Mouse (Mus musculus): ENCODE data around the gene Use1.

Use1 gene

GRCm38 (mm10) chr8:71402446-71402964, 35.9 kb downstream of the Use1 start:
- CTCF ChIA-PET = no interaction called here

DNA sequence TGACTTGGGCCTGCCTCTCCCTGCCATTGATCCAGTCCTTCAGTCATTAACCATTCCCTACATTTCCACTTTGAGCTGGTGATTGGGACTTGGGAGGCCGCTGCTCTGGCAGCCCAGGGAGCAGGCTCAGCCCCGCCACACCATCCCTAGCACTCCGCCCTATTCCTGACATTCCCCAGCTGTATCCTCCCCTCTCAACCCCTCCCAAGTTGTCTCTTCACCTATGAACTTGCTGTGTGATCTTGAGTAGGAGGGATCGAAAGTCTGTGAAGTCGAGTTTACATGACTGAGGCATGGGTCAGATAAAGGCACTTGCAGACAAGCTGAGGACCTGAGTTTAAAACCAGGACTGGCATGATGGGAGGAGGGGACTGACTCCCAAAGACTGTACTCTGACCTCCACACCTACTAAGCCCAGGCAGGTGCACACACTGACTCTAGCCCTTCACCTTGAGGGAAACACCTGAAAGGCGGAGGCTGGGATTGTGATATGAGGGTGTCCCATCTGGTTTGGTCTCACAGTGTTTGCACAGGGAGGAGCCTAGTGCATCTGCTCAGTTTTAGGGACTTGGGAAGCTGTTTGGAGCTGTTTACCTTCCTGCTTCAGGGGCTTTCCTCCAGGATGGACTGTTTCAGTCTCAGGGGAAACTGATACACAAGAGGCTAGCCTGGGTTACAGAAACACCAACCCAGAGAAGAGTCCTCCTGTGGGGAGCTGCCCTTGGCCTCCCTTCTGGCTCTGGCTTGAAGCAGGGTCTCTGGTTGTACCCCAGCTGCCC, 36.6 kb downstream of the Use1 start:
- CTCF ChIA-PET = no interaction called here

DNA sequence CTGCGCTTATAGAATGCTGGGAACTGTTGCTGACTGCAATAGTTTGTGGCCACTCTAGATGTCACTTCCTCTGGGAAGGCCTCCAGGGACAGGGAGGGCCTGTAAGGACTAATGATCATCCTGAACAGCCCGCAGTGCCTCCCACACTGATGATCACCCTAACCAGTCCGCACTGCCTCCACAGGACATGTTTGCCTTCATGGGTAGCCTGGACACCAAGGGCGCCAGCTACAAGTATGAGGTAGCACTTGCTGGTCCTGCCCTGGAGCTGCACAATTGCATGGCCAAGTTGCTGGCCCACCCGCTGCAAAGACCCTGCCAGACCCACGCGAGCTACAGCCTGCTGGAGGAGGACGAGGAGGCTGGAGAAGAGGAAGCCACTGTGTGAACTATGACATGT, 37.4 kb downstream of the Use1 start:
- CTCF ChIA-PET = interaction anchor here (1.7 kb wide), 1 partner anchor 60 kb away, joined by 5 read pairs; no protein-coding TSS in a partner anchor

GRCm38 (mm10) chr8:71404951-71405351, 38.3 kb downstream of the Use1 start:
- CTCF ChIA-PET = interaction anchor here (1.7 kb wide), 1 partner anchor 61 kb away, joined by 5 read pairs; no protein-coding TSS in a partner anchor

DNA sequence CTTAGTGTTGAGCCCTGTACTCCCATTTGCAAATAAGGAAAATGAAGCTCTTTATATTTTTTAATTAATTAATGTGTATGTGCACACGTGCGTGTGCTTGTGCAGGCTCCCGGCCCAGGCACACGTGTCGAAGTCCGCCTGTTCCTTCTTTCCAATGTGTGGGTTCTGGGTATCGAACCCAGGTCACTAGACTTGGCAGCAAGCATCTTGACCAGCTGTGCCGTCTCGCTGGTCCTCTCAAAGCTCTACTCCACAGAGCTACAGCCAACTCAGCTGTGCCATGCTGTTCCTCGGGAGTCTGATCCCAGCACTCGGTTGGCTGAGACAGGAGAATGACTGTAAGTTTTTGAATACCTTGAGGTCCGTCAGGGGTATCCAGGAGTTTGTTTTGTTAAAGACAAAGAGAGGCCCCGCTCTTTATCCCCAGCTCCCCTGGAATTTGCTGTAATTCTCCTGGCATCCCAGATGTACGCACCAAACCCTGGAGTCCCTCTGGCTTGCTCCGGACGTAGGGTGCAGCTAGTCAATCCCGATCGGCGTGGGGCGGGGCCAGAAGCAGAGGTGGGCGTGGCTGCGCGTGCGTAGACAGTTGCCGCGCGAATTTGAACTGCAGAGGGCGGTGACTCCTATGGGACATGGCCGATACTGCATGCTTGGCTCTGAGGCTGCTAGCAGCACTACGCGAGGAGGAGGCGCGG, 38.9 kb downstream of the Use1 start, which contains the start of gene Ankle1:
Gene Ankle1 (plus strand): TSS at position 610 of the 698 bp plus-strand sequence.
- CTCF ChIA-PET = interaction anchor here (1.7 kb wide), 1 partner anchor 62 kb away, joined by 5 read pairs; no protein-coding TSS in a partner anchor

DNA sequence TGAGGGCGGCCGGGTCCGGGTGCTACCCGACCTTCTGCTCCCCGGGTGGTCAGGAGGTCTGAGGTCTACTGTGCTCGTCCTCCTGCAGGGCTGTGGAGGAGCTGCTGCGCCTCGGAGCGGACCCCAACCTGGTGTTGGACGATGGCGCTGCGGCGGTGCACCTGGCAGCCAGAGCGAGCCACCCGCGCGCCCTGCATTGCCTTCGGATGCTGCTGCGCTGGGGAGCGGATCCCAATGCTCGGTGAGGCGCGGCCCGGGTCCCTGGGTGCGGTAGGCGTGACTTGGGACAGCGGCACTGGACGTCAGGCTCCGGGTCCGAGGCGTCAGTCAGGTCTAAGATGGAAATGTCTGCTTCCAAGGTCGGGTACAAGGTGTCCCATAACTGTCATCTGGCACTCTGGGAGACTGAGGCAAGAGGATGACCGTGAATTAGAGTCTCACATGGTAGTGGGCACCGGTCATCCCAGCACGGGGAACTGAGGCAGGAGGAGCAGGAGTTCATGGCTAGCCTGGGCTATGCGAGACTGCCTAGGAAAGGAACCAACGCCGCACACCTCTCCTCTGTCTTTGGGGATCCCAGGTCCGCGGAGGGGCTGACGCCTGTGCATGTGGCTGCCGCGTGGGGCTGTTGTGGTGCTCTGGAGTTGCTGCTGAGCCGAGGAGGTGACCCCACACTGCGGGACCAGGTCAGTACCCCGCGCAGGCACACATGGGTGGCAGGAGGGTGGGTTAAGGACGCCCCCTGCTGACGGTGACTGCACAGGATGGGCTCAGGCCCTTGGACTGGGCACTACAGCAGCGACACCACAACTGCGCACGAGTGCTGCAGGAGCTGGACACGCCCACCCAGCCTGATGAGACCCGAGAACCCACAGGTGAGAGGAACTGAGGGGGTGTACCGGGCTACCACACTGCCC, 39.7 kb downstream of the Use1 start:
- CTCF ChIA-PET = no interaction called here

DNA sequence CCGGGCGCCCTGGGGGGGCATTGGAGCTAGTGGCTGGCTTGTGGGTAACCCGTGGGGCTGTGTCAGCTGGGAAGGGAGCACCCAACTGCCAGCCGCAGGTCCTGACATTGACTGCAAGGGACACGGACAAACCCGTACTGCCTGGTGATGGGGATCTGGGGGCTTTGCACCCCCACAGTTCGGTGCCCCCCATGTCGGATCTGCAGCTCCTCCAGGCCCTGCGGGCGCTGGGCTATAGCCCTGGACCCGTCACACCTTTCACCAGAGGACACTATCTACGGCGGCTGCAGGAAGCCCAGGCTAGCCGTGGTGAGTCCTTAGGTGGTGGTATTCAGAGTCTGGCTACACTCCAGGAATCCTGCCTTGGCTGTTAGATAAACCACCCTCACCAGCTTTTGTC, 40.8 kb downstream of the Use1 start:
- CTCF ChIA-PET = no interaction called here

GRCm38 (mm10) chr8:71408231-71408630, 41.6 kb downstream of the Use1 start:
- CTCF ChIA-PET = no interaction called here

DNA sequence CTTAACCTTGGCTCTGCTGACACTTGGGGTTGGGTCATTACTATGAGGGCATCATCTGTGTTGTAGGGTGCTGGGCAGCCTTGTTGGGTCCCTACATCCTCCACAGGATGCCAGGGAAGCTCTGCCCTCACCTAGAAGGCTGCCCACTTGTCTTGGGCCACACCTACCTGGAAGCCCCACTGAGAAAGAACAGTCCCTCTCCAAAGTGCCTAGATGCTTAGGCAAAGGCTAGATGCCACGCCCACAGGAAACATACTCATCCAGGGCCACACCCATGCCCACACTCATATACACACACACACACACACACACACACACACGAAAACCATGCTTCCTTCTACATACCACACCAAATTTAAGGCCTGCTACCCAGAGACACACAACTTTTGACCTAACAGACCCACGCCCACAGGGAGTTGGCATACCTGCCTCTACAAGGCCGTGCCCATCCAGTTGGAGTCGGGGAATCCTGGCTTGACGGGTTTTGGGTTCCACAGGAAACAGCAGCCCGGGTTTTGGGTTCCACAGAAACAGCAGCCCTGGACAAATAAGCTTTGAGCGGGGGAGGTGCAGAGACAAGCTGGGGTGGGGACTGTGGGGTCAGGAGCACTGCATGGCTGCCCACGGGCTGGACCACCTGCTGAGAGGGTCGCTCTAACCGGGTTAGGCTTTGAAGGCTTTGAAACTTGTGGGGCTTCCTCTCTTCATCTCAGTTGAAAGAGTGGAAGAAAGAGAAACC, 45.1 kb downstream of the Use1 start:
- CTCF ChIA-PET = interaction anchor here (0.6 to 0.7 kb wide), 2 partner anchors 128 to 186 kb away, joined by 3 read pairs; no protein-coding TSS in a partner anchor
